Mouse (Mus musculus) small intestine, adult 2 months (tissue): ENCODE data around the gene Mboat2. TPM values are rescaled to one million over a fixed set of nuclear protein-coding genes. Genes with fewer than 3 reads are reported as not detected.

ENCODE experiments used
- H3K27ac ChIP-seq: fragments of 200-500 bp; 2 replicates; pipeline ENCODE4 v1.5.1; 2012; ENCODE audit warnings: low read depth, low read length, control low read depth, inconsistent platforms; ENCODE audit not compliant: insufficient read depth
- H3K27me3 ChIP-seq: fragments of 200-500 bp; 2 replicates; pipeline ENCODE4 v1.6.1; 2012; ENCODE audit warnings: mild to moderate bottlenecking, moderate library complexity, low read length, inconsistent platforms; ENCODE audit not compliant: control insufficient read depth, insufficient read depth
- H3K36me3 ChIP-seq: fragments of 200-500 bp; 2 replicates; pipeline ENCODE4 v1.6.1; 2012; ENCODE audit warnings: mild to moderate bottlenecking, low read length, control low read depth, inconsistent platforms; ENCODE audit not compliant: control insufficient read depth, insufficient read depth
- H3K4me1 ChIP-seq: fragments of 200-500 bp; 2 replicates; pipeline ENCODE4 v1.6.1; 2012; ENCODE audit warnings: low read length, inconsistent platforms, mixed read lengths; ENCODE audit not compliant: control insufficient read depth, insufficient read depth, insufficient read length
- H3K4me3 ChIP-seq: fragments of 200-500 bp; 2 replicates; pipeline ENCODE4 v1.5.1; 2012; ENCODE audit warnings: low read depth, mild to moderate bottlenecking, control low read depth, inconsistent platforms, low read length, moderate library complexity
- CTCF ChIP-seq: fragments of 200-500 bp; IDR thresholded peaks from 2 replicates; pipeline ENCODE4 v1.5.1; 2012; ENCODE audit warnings: low read depth, mild to moderate bottlenecking, control low read depth, inconsistent platforms, low read length, moderate library complexity, mixed read lengths; ENCODE audit not compliant: insufficient replicate concordance, insufficient read length; ENCODE audit errors: extremely low read depth
- POLR2A ChIP-seq: fragments of 200-500 bp; IDR thresholded peaks from 2 replicates; pipeline ENCODE4 v1.6.1; 2012; ENCODE audit warnings: low read depth, mild to moderate bottlenecking, control low read depth, inconsistent platforms, low read length, moderate library complexity
- WGBS: fragments of 180-500 bp; shearing (Covaris S2); methylation state at CpG from one replicate; pipeline ENCODE4 v1.1.7; 2018; 5-methylcytosine and 5-hydroxymethylcytosine counted together
- polyA plus RNA-seq: library from polyadenylated mRNA; depleted of rRNA; stranded (reverse); fragments of >200 nt; gene quantifications from 2 replicates; pipeline ENCODE4 v1.2.3, GENCODE M21; 2012

The Mboat2 gene
- polyA plus RNA-seq, 1 experiment: 0.55 TPM

DNA sequence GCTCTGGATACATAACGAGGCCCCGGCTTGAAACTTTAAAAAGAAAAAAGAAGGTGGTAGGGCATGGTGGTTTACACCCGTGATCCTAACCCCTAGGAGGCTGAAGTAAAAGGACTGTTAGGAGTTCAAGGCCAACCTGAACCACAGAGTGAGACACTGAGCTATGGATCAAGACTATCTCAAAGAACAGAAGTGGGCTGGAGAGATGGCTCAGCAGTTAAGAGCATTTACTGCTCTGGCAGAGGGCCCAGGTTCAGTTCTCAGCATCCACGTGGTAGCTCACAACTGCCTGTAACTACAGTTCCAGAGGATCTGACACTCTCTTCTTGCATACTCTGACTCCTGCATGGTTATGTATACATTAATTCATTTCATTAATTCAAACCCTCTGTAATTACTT lies 112.7 kb downstream of the Mboat2 start:
- H3K4me3 ChIP-seq: no peak overlapping the region
- H3K36me3 ChIP-seq: no peaks in the 10 kb centered on the region
- 70% methylated on average over 4 of the region's 4 CpGs for WGBS
- no peak for TF ChIP-seq POLR2A
- TF ChIP-seq CTCF: no peak
- no peak overlapping the region for H3K27ac ChIP-seq
- H3K27me3 ChIP-seq: no peaks in the 10 kb centered on the region
- H3K4me1 ChIP-seq: no peaks in the 10 kb centered on the region

DNA sequence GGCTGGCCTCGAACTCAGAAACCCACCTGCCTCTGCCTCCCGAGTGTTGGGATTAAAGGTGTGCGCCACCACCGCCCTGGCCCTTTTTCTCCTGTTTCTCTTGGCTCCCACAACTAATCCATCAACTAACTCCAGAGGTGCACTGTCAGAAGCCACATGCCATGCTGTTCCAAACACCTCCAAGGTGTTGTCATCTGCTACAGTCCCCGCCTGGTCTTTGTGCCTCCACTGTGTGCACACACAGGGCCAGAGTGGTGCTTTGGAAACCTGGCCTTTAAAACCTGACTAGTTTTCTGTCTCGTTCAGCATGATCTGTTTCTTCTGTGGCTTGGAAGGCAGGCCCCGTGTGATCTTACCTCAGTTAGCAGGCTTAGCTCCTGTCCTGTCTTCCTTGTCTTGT lies 113.9 kb downstream of the Mboat2 start:
- Histone ChIP-seq H3K4me3 (no peak overlapping the region), H3K4me1 (no peaks in the 10 kb centered on the region), H3K27me3 (no peaks in the 10 kb centered on the region), H3K27ac (no peak overlapping the region), H3K36me3 (no peaks in the 10 kb centered on the region)
- WGBS: 93% methylated on average over 7 of the region's 7 CpGs
- TF ChIP-seq CTCF: no peak
- no peak for TF ChIP-seq POLR2A

- no peaks in the 10 kb centered on the region for H3K4me1 ChIP-seq
- H3K36me3 ChIP-seq: no peaks in the 10 kb centered on the region
- H3K27me3 ChIP-seq: no peaks in the 10 kb centered on the region
- no peak for TF ChIP-seq POLR2A
- no peak for TF ChIP-seq CTCF
- no peak overlapping the region for H3K4me3 ChIP-seq
- no peak overlapping the region for H3K27ac ChIP-seq
- 90% methylated on average over 14 of the region's 14 CpGs for WGBS
Measured at GRCm38 (mm10) chr12:24947065-24947464, 116.4 kb downstream of the Mboat2 start.

DNA sequence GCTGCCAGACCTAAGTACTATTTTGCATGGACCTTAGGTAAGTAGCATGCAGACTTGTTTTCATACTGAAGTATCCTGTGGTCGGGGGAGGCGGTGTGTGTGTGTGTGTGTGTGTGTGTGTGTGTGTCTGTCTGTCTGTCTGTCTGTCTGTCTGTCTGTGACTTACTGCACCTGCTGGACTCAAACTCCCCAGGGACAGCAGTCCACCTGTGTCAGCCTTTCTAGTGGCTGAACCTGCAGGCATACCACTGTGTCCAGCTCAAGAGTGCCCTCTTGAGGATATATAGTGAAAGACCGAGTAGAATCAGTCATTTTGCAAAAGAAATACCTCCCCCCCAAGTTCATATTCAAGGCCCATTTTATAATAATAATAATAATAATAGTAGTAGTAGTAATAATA lies 117.7 kb downstream of the Mboat2 start:
- H3K27ac ChIP-seq: no peak overlapping the region
- WGBS: 62% methylated on average over 3 of the region's 3 CpGs
- H3K36me3 ChIP-seq: no peaks in the 10 kb centered on the region
- H3K27me3 ChIP-seq: no peaks in the 10 kb centered on the region
- H3K4me3 ChIP-seq: no peak overlapping the region
- H3K4me1 ChIP-seq: no peaks in the 10 kb centered on the region
- TF ChIP-seq CTCF (peak; percentile 47; the same call in 1 of the 2 replicates), POLR2A (no peak)

DNA sequence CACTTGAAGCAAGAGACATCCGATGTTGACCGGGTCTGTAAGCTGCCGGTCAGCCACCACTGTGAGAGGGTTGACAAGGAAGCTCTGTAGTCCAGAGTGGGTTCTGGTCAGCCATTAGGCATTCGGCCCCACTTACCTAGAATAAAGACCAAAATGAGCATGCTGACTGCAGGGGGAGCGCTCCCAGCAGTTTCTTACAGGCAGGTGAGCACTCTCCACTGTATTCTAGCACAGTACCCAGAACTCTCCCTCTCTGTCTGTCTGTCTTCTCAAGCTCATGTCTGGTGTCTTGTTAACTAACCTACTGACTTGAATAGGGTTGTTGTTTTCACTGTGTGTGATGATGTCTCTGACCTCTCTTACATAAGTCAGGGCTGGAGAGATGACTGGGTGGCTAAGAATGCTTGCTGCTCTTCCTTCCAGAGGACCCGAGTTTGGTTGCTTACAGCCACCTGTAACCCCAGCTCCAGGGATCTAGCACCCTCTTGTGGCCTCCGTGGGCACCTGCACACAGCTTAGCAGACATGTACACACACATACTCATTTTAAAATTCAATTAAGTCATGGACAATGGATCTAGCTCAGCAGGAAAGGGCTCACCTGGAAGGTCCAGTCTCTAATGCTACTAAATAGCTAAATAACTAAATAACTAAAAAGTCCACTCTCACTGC lies 119.8 kb downstream of the Mboat2 start:
- 82% methylated on average over 7 of the region's 7 CpGs for WGBS
- H3K36me3 ChIP-seq: no peaks in the 10 kb centered on the region
- TF ChIP-seq POLR2A (no peak), CTCF (peak; percentile 37; the same call in 1 of the 2 replicates)

GRCm38 (mm10) chr12:24952147-24952546 lies 121.5 kb downstream of the Mboat2 start:
- H3K4me3 ChIP-seq: no peak overlapping the region
- H3K4me1 ChIP-seq: no peaks in the 10 kb centered on the region
- no peaks in the 10 kb centered on the region for H3K27me3 ChIP-seq
- no peaks in the 10 kb centered on the region for H3K36me3 ChIP-seq
- TF ChIP-seq POLR2A: no peak
- peak; percentile 72; the same call in 1 of the 2 replicates for TF ChIP-seq CTCF
- no peak overlapping the region for H3K27ac ChIP-seq
- WGBS: 24% methylated on average over 6 of the region's 6 CpGs

More for the DNA sequence above, 119.8 kb downstream of the Mboat2 start:
- H3K27ac ChIP-seq: no peak overlapping the region
- no peaks in the 10 kb centered on the region for H3K27me3 ChIP-seq
- H3K4me1 ChIP-seq: no peaks in the 10 kb centered on the region
- no peak overlapping the region for H3K4me3 ChIP-seq

DNA sequence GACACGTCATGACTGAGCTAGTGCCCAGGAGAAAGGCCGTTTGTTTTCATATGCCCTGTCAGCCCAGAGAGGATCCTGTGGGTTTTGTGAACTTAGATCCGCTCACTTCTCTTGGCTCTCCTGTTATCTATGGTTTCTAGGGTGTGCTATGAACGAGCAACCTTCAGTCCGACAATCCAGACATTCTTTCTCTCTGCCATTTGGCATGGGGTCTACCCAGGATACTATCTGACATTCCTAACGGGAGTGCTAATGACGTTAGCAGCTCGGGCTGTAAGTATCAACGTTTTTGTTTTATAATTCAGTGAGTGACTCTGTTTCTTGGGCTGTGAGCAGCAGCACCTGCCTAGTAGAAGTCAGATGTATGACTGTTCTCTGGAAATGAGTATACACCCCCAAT lies 124.5 kb downstream of the Mboat2 start:
- Histone ChIP-seq H3K4me3 (no peak overlapping the region), H3K4me1 (no peaks in the 10 kb centered on the region), H3K27ac (no peak overlapping the region), H3K36me3 (no peaks in the 10 kb centered on the region), H3K27me3 (no peaks in the 10 kb centered on the region)
- WGBS: 74% methylated on average over 9 of the region's 9 CpGs
- TF ChIP-seq POLR2A: no peak
- no peak for TF ChIP-seq CTCF

GRCm38 (mm10) chr12:24958526-24958925 lies 127.8 kb downstream of the Mboat2 start:
- Histone ChIP-seq H3K27me3 (no peaks in the 10 kb centered on the region), H3K4me1 (no peaks in the 10 kb centered on the region), H3K36me3 (no peaks in the 10 kb centered on the region), H3K4me3 (no peak overlapping the region), H3K27ac (no peak overlapping the region)
- TF ChIP-seq POLR2A (no peak), CTCF (no peak)
- WGBS: 93% methylated on average over 3 of the region's 3 CpGs
